Mouse (Mus musculus) skeletal muscle tissue, adult 2 months (tissue): ENCODE data around the gene Limd2.

Experiments
- DNase-seq: peaks from one replicate; pipeline ENCODE4 v3.0.0-alpha.2; 2012; ENCODE audit warnings: low read depth, low spot score

Gene Limd2

DNA sequence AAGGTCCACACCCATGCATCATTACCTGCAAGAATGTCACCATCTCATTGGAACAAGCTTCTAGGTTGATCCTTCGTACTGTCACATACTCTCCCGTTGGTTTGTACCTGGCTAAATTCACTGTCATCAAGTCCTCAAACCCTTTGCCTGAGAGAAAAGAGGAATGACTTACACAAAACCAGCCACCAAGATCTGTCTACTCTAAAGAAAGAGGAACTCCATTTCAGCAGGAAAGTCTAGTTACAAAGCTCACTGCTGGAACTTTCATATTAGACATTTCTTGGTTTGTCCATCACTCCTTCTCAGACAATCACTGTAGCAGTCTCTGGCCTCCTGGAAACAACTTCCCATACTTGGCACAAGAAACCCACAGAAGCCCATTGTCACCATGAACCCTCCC lies 12.6 kb upstream of the Limd2 start:
- DNase-seq: no peak

DNA sequence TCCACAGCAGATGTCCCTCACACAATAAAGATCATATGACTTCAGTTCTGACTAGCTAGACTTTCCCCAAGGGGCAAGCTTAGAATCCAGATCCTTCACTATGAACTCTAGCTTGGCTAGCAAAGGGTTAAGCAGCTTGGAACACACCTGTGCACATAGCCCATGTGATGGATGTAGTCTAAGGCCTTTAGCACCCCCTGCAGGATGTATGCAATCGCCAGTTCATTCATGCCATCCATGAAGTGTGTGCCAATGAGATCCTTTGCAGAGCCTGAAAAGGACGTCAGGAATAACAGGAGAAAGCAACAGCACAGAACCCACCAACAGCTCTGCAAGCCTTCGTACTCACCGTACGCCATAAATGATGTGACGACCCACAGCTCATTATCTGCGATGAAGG lies 10.1 kb upstream of the Limd2 start:
- DNase-seq: no peak

GRCm38 (mm10) chr11:106167435-106167834 lies 6.8 kb upstream of the Limd2 start:
- no peak for DNase-seq

- DNase-seq: no peak
These were observed 4.0 kb upstream of the Limd2 start for GRCm38 (mm10) chr11:106164601-106165180.

- no peak for DNase-seq
These were observed 2.9 kb upstream of the Limd2 start for GRCm38 (mm10) chr11:106163546-106163945.

DNA sequence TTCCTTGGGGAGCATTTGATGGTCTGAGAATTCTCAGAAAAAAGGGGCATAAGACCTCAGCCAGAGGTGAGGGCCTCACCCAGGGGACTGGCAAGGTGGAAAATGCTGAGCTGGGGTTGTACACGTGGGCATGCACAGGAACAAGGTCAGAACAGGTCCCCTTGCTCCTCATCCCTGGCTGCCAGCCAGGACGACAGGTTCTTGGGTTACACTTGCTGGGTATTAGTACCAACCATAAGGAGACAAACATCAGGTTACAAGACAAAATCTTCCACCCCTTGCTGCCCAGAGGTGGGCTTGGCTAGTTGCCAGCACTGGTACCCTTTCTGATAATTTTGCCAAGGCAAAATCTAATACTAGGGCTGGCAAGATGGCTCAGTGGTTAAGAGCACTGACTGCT lies 1.6 kb upstream of the Limd2 start:
- peak; percentile 70 for DNase-seq

- no peak for DNase-seq
These were observed 479 bp downstream of the Limd2 start for GRCm38 (mm10) chr11:106159921-106160840.

DNA sequence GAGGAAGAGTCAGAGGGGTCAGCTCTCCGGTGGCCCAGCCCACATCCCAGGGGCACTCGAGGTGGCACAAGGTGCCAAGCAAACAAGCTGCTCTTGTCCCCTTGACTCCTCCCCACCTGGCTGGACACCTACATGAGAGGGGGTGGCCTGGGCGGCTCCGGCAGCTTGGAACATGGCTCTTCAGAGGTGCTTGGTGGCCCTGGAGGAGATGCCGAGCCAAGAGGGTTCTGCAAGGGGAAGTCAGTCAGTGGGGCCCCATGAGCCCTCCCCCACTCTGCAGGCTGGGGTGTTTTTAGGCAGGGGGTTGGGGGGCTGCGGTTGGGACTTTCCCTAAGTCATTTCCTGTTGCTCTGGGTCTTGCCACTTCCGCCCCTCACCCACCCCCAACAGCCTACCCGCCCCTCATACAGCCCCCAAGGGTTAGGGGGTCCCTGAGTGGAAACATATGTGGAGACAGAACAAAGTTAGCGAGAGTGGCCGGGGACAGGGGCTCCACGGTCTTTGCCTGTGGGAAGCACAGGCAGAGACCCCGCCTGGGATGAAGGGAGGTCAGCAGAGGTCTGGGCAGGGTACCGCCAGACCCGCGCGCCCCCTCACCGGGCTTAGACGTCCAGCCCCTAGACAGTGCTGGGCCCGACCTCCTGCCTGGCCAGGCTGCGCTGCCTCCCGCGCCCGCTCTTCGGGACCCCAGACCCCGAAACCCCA lies 1.3 kb downstream of the Limd2 start:
- DNase-seq: no peak

DNA sequence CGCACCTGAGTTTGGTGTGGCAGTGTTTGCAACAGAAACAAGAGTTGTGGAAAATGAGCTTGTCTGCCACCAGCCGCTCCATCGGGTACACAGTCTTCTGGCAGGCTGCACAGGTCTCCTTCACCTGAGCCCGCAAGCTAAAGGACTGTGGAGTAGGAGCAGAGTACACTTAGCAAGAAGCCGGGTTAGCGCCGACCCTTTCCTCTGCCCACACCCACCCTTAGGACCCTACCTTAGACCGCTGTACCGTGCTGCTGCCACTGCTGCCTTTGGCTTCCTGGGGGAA lies 1.8 kb downstream of the Limd2 start:
- no peak for DNase-seq

DNA sequence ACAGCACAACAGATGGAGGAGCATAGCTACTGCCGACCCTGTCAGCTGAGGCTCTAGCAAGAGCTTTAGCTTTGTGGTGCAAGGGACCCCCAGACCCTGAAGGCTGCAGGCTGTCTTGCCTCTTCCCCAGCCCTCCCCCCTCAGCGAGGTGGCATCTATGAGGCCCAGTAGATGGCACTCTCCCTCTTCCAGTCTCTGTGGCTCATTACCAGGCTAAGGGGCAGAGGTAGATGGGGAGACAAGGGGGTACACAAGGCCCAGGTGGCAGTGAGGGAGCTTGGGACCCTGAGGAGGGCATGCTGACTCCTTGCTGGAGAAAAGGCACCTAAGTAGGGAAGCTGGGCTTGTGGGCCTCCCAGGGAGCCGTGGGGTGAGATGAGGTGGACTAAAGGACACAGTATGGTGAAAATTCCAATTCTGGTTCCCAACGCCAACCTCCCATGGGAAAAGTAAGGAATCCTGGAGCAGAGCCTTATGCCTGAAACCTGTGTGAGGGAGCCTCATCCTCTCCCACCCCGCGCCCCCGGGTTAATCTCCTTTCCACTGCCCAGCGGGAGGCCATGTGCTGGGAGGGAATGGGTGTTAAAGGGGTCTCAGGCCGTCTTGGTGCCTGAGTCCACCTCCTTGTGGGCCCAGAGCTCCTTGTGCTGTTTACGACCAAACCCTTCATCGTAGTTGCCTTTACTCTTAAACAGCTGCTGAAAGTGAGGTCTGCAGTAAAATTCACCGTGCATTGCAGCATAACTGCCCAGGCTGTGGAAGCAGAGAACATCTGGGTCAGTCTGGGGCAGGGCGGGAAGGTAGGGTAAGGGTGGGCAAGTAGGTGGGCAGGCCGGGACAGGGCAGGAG lies 2.4 kb downstream of the Limd2 start:
- no peak for DNase-seq

- DNase-seq: no peak
These were observed 3.5 kb downstream of the Limd2 start for GRCm38 (mm10) chr11:106157154-106157553.

DNA sequence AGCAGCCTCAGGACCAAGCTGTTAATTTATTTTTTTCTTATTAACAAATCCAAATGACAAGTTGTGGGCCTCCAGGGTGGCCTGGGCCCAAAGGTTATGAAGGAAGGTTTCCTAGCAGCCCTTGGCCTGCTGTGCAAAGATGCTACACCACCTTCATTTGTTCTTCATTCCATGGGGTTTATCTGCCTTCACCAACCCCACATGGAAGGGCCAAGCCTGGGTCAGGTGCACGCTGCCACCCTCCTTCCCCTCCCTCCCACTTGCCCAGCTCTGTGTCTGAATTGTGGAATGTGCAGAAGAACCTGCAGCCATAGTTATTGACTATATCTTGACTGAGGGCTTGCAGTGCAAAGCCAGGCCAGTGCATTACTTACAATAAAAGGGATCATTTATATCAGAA lies 4.4 kb downstream of the Limd2 start:
- DNase-seq: no peak

- no peak for DNase-seq
These were observed 4.9 kb downstream of the Limd2 start for GRCm38 (mm10) chr11:106155761-106156160.

DNA sequence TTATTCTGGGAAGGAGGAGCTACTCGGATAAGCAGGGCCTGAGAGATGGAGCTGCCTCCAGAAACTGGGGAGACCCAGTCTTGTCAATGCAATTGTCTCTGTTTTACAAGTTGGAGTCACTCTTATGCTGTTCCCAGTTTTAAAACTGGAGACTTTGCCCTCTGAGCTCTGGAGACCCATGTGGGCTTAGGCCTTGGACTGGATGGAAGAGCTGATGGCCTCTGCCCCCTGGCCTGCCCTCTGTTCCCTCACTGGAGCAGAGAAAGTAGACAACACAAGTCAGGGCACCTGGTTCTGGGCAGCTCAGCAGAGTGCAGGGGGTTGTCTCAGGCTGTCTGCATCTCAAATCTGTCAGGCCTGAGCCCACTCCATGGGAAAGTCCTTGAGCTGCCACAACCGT lies 5.9 kb downstream of the Limd2 start:
- DNase-seq: no peak

- DNase-seq: no peak
These were observed 6.6 kb downstream of the Limd2 start for GRCm38 (mm10) chr11:106154091-106154490.

DNA sequence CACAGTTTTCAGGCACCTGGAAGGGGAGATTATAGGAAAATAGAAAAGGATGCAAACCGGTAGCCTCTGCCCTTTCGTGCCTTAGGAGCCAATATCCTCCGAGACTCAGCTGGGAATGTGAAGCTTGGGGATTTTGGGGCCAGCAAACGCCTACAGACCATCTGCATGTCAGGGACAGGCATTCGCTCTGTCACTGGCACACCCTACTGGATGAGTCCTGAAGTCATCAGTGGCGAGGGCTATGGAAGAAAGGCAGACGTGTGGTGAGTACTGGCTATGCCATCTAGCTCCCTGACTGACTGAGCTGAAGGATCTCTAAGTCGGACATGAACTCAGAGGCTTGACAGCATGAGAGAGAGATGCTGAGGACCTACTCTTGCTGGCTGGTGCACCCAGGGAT lies 8.5 kb downstream of the Limd2 start:
- no peak for DNase-seq

DNA sequence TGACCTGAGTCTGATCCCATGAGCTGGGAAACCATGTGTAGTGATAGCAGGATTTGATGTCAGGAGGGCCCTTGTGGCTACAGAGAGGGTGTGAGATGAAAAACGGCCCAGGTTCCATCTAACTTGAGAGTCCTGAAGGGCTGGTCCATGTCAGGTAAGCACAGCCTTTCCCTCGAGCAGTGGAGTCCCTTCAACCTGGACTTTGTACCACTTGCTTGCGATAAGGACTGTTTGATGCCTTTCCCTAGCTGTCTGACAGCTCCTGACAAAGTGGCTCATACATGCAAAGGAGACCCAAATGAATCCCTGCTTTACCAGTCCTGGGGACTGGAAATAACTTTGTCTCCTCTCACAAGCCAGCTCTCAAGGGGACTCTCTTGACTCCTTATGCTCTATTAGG lies 9.4 kb downstream of the Limd2 start:
- DNase-seq: no peak

- DNase-seq: peak; percentile 75
These were observed 25.8 kb downstream of the Limd2 start for GRCm38 (mm10) chr11:106134580-106135528.

GRCm38 (mm10) chr11:106132516-106132915 lies 28.1 kb downstream of the Limd2 start:
- DNase-seq: no peak

DNA sequence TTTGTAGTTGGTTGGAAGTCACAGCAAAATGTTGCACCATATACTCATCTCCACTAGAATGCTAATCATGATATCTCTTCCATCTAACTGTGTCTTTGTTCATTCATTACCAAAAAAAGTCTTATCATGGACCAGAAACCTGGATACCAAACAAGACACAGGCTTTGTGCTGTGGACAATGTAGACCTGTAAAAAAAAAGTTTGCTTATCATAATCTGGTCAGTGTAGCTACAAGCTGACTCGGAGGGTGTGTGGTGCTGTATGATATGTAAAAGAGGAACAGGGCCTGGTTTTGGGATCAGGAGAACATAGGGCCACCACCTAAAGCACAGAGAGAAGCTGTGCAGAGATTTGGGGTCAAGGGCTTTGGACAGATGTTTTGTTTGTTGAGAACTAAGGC lies 31.2 kb downstream of the Limd2 start:
- DNase-seq: no peak
